9 mouse cellular contexts compared by ENCODE assay signal in the genomic region with DNA sequence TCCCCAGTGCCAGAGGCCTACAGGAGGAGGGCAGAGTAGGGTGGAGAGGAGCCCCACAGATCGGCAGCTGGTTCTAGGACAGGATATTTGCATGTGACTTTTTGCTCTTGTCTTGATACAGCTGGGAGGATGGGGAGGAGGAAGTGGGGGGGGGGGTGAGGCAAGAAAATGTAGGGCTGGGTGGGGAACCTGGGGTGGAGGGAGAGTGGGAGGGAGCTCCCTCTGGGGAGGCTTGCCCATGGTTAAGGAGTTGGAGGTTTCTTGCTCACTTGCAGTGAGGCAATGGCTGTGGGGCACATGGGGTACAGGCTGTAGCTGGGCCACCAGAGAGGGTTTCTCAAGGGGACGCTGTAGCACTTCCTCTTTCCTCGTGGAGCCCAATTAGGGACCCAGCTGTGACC. TPM values are rescaled to one million over a fixed set of nuclear protein-coding genes. Genes with fewer than 3 reads are reported as not detected.
A peak's percentile ranks its signal among the peaks of the same experiment; 100 is the strongest.
DNase-seq lines count a peak whose midpoint lies in the region; ATAC-seq lines count a peak whose summit lies in the region.
"Had no signal": no experiment of that assay in that cellular context is flagged by ENCODE, and none has a peak within 500 bp of the region (broad histone marks: within the 10 kb centered on the region; RNA-seq: fewer than 3 reads in every experiment).

No protein-coding gene starts in this region.

- no peaks in the 10 kb centered on the region for H3K27me3 ChIP-seq in hindbrain, embryonic 10.5 days (ENCODE audit: insufficient read depth, poor library complexity, severe bottlenecking)
- no peaks in the 10 kb centered on the region for H3K27me3 ChIP-seq in hindbrain, embryonic 16.5 days (replicated peaks; ENCODE audit: control insufficient read depth, insufficient read depth, low read length)
- H3K27me3 ChIP-seq in liver, embryonic 15.5 days = no peaks in the 10 kb centered on the region

- ATAC-seq in hindbrain, embryonic 16.5 days = no peak
- ATAC-seq in activated CD4-positive, CD25-positive, alpha-beta regulatory T cell, adult 4 months = peak; percentile 4
- no peak for ATAC-seq in liver, embryonic 15.5 days (ENCODE audit: insufficient read depth)

- no peak overlapping the region for H3K9ac ChIP-seq in hindbrain, embryonic 16.5 days (ENCODE audit: low read depth, low read length)
- H3K9ac ChIP-seq in liver, embryonic 15.5 days = peak overlapping the region; percentile 96

- peak overlapping the region; percentile 90; the same call in 1 of the 2 replicates for H3K4me3 ChIP-seq in hindbrain, embryonic 10.5 days
- no peak overlapping the region for H3K4me3 ChIP-seq in hindbrain, embryonic 16.5 days (ENCODE audit: low read length)
- peak overlapping the region; percentile 87 for H3K4me3 ChIP-seq in liver, embryonic 15.5 days (replicated peaks)

- H3K36me3 ChIP-seq in hindbrain, embryonic 10.5 days = peaks cover 48% of the 10 kb centered on the region
- H3K36me3 ChIP-seq in hindbrain, embryonic 16.5 days (ENCODE audit: control insufficient read depth, insufficient read depth, low read length) = peaks cover 14% of the 10 kb centered on the region
- peaks cover 42% of the 10 kb centered on the region for H3K36me3 ChIP-seq in liver, embryonic 15.5 days (replicated peaks)

- peaks cover 44% of the 10 kb centered on the region for H3K4me1 ChIP-seq in hindbrain, embryonic 10.5 days (replicated peaks)
- H3K4me1 ChIP-seq in hindbrain, embryonic 16.5 days (ENCODE audit: control insufficient read depth, insufficient read depth, low read depth, low read length) = peaks cover 16% of the 10 kb centered on the region
- H3K4me1 ChIP-seq in liver, embryonic 15.5 days (replicated peaks) = peaks cover 71% of the 10 kb centered on the region

- H3K4me2 ChIP-seq in hindbrain, embryonic 16.5 days (ENCODE audit: low read length) = no peak overlapping the region
- H3K4me2 ChIP-seq in liver, embryonic 15.5 days = peak overlapping the region; percentile 92

- no peak for DNase-seq in hindbrain, embryonic 10.5 days (ENCODE audit: low spot score)
- peak; percentile 72 to 82 for DNase-seq in spleen, postnatal 4 days (ENCODE audit: low spot score in 2 of 2)
- no peak for DNase-seq in embryo, embryonic 11 days
- DNase-seq in gastrocnemius, postnatal 25 days = no peak
- DNase-seq in frontal cortex, postnatal 25 days (ENCODE audit: low spot score in 2 of 2) = no peak

- WGBS in hindbrain, embryonic 10.5 days = 65% methylated on average over 3 of the region's 3 CpGs
- 63% methylated on average over 3 of the region's 3 CpGs for WGBS in hindbrain, embryonic 16.5 days
- 20% methylated on average over 3 of the region's 3 CpGs for WGBS in liver, embryonic 15.5 days (ENCODE audit: insufficient replicate concordance)

- H3K27ac ChIP-seq in hindbrain, embryonic 10.5 days = no peak overlapping the region
- no peak overlapping the region for H3K27ac ChIP-seq in hindbrain, embryonic 16.5 days (ENCODE audit: low read depth, low read length)
- H3K27ac ChIP-seq in liver, embryonic 15.5 days (replicated peaks) = peak overlapping the region; percentile 97

- no peaks in the 10 kb centered on the region for H3K9me3 ChIP-seq in hindbrain, embryonic 10.5 days
- H3K9me3 ChIP-seq in hindbrain, embryonic 16.5 days (ENCODE audit: control insufficient read depth, low read length) = no peaks in the 10 kb centered on the region
- H3K9me3 ChIP-seq in liver, embryonic 15.5 days (replicated peaks) = no peaks in the 10 kb centered on the region

RNA-seq across cellular contexts. Expression of a gene that starts 2.7 kb away (rescaled TPM):
- polyA plus RNA-seq in hindbrain, embryonic 10.5 days (2016; fragmentation: Nextera tagmentation; extraction: Ambion mirVana) = 51.5 and 52.3 TPM in 2 replicates
- 15.8 and 25.0 TPM in 2 replicates for polyA plus RNA-seq in hindbrain, embryonic 16.5 days (2015; fragmentation: Nextera tagmentation; extraction: Ambion mirVana)
- polyA plus RNA-seq in activated CD4-positive, CD25-positive, alpha-beta regulatory T cell, adult 4 months (2017; shearing (Covaris generic)) = 10 to 100 TPM; 38.6 to 43.6 TPM
- polyA plus RNA-seq in liver, embryonic 15.5 days (2015; fragmentation: Nextera tagmentation; extraction: Ambion mirVana) = 24.3 and 27.6 TPM in 2 replicates
- 10 to 100 TPM in 1 of 2 experiments, 1 to 10 TPM in 1; 9.3 to 10.2 TPM for total RNA-seq in gastrocnemius, postnatal 25 days (2021)

RNA-seq across cellular contexts. Expression of a gene that starts 16.5 kb away (rescaled TPM):
- polyA plus RNA-seq in hindbrain, embryonic 10.5 days (2016; fragmentation: Nextera tagmentation; extraction: Ambion mirVana) = 0.69 and 1.0 TPM in 2 replicates
- polyA plus RNA-seq in hindbrain, embryonic 16.5 days (2015; fragmentation: Nextera tagmentation; extraction: Ambion mirVana) = 4.4 and 4.9 TPM in 2 replicates
- not detected for polyA plus RNA-seq in activated CD4-positive, CD25-positive, alpha-beta regulatory T cell, adult 4 months (2017; shearing (Covaris generic))
- polyA plus RNA-seq in liver, embryonic 15.5 days (2015; fragmentation: Nextera tagmentation; extraction: Ambion mirVana) = not detected in 2 replicates
- under 1 TPM; 0.51 to 0.79 TPM for total RNA-seq in gastrocnemius, postnatal 25 days (2021)

RNA-seq across cellular contexts. Expression of a gene that starts 20.9 kb away (rescaled TPM):
- polyA plus RNA-seq in hindbrain, embryonic 10.5 days (2016; fragmentation: Nextera tagmentation; extraction: Ambion mirVana) = 0.07 and 0.25 TPM in 2 replicates
- 0.14 and 0.38 TPM in 2 replicates for polyA plus RNA-seq in hindbrain, embryonic 16.5 days (2015; fragmentation: Nextera tagmentation; extraction: Ambion mirVana)
- not detected for polyA plus RNA-seq in activated CD4-positive, CD25-positive, alpha-beta regulatory T cell, adult 4 months (2017; shearing (Covaris generic))
- polyA plus RNA-seq in liver, embryonic 15.5 days (2015; fragmentation: Nextera tagmentation; extraction: Ambion mirVana) = 118 and 151 TPM in 2 replicates
- total RNA-seq in gastrocnemius, postnatal 25 days (2021) = not detected
- polyA plus RNA-seq: neural tube, embryonic 14.5 days had no signal

RNA-seq across cellular contexts. Expression of a gene that starts 32.5 kb away (rescaled TPM):
- not detected in 2 replicates for polyA plus RNA-seq in hindbrain, embryonic 10.5 days (2016; fragmentation: Nextera tagmentation; extraction: Ambion mirVana)
- polyA plus RNA-seq in hindbrain, embryonic 16.5 days (2015; fragmentation: Nextera tagmentation; extraction: Ambion mirVana) = 1.1 and 1.4 TPM in 2 replicates
- not detected for polyA plus RNA-seq in activated CD4-positive, CD25-positive, alpha-beta regulatory T cell, adult 4 months (2017; shearing (Covaris generic))
- not detected in 2 replicates for polyA plus RNA-seq in liver, embryonic 15.5 days (2015; fragmentation: Nextera tagmentation; extraction: Ambion mirVana)
- total RNA-seq in gastrocnemius, postnatal 25 days (2021) = not detected

RNA-seq across cellular contexts. Expression of a gene that starts 40.4 kb away (rescaled TPM):
- polyA plus RNA-seq in hindbrain, embryonic 10.5 days (2016; fragmentation: Nextera tagmentation; extraction: Ambion mirVana) = 420 and 518 TPM in 2 replicates
- polyA plus RNA-seq in hindbrain, embryonic 16.5 days (2015; fragmentation: Nextera tagmentation; extraction: Ambion mirVana) = 482 and 556 TPM in 2 replicates
- polyA plus RNA-seq in activated CD4-positive, CD25-positive, alpha-beta regulatory T cell, adult 4 months (2017; shearing (Covaris generic)) = under 1 TPM in 1 of 2 experiments, not detected in 1; 0.25 TPM
- 7.5 and 7.6 TPM in 2 replicates for polyA plus RNA-seq in liver, embryonic 15.5 days (2015; fragmentation: Nextera tagmentation; extraction: Ambion mirVana)
- 10 to 100 TPM; 10.3 to 16.1 TPM for total RNA-seq in gastrocnemius, postnatal 25 days (2021)

Comparison
In these comparisons a context has a peak if more than half of its experiments do, and no peak if none do; other contexts are left out.
1. DNase-seq: peak in spleen, postnatal 4 days (2 of 2); none in hindbrain, embryonic 10.5 days (single experiment), embryo, embryonic 11 days (single experiment), gastrocnemius, postnatal 25 days (single experiment) and frontal cortex, postnatal 25 days (0 of 2).
2. RNA of a gene that starts 20.9 kb away (polyA plus RNA-seq): 118 to 151 TPM in liver, embryonic 15.5 days; 0.14 to 0.38 TPM in hindbrain, embryonic 16.5 days, 0.07 to 0.25 TPM in hindbrain, embryonic 10.5 days and not detected in activated CD4-positive, CD25-positive, alpha-beta regulatory T cell, adult 4 months; every median in the first group is over 10 times any median in the second.